Mouse (Mus musculus) T-helper 1 cell (primary cell): Measurements from ENCODE around the gene Gap43.
"Not testable (repeated sequence)": the region's sequence is repeated elsewhere in the genome, so short reads cannot be mapped to it uniquely, and the experiment has no call there.

Experiments
- in situ Hi-C: fragments of 300-600 bp; cut with MboI, MseI; formaldehyde crosslinking; loops from one replicate; pipeline ENCODE4 v1.15.1; 2025; ENCODE audit warnings: high pct_unique_total_duplicates

The Gap43 gene

DNA sequence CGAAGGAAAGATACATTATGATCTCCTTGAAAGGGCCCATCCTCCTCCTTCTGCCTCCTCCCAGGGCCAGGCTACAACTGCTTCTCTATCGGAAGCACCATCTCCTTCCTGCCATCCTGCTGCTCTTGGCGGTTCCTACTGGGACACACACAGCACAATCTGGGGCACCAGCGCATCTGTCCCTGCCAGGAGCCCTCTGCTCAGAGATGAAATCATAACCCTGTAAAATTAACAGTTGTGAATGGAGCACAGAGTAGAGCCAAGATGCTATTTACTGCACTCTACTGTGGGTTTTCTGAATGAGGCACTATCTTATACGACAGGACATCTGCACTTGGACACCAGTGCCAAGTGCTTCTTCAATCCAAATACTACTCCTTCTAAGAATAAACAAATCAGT lies 46.0 kb downstream of the Gap43 start:
- in situ Hi-C loops = loop anchor here (25.0 kb wide), 1 partner anchor 868 kb away; no protein-coding TSS in a partner anchor

DNA sequence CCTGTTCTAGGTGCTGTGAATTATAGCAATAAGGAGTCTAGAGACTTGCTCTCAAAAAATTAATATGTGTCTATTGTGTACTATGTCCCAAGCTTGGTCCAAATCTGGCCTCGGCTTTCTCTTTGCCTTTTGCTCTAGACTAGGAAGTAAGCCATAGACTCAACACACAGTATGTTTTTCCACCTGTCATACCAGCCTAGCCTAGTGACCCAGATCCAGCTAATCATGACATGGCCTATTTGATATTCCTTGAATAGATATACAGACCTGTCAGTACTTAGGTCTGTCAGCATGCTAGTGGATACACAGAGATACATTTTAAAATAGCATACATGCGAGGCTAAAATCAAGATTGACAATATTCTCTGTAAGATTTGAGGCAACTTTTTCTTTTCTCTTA lies 46.4 kb downstream of the Gap43 start:
- in situ Hi-C loops = loop anchor here (25.0 kb wide), 1 partner anchor 868 kb away; no protein-coding TSS in a partner anchor

DNA sequence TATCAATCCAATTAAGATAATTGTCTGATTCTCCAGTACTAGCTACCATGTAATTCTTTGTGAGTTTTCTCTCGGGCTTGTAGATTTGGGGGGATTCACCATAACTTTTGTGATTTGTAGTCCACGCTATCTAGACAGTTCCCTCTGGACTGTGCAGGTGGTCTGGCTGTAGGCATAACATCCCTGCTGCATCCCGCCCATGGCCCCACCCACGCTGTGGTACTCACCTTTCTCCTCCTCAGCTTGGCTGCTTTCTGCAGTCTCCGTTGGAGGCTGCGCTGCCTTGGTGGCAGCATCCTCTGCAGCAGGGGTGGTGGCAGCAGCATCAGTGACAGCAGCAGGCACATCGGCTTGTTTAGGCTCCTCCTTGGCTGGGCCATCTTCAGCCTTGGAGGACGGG lies 48.9 kb downstream of the Gap43 start:
- in situ Hi-C loops = loop anchor here (25.0 kb wide), 1 partner anchor 871 kb away; no protein-coding TSS in a partner anchor

DNA sequence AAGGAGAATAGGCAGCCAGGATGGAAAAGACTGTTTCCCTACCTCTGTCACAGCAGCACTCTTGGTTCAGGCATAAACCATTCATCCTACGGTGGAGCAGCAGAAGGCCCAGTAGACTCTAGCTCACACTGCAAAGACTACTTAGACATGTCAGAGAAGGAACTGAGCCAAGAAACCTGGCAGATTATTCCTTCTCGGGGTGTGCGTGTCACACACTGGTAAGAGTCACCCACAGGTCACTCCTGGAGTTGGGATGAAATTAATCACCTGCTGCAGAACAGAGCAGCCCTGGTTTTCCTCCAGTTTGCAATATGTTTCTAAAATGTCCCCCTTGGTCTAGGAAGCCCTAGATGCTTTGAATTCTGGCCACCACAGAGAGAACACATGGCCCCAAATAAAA lies 56.4 kb downstream of the Gap43 start:
- in situ Hi-C loops = loop anchor here (25.0 kb wide), 1 partner anchor 878 kb away; no protein-coding TSS in a partner anchor

DNA sequence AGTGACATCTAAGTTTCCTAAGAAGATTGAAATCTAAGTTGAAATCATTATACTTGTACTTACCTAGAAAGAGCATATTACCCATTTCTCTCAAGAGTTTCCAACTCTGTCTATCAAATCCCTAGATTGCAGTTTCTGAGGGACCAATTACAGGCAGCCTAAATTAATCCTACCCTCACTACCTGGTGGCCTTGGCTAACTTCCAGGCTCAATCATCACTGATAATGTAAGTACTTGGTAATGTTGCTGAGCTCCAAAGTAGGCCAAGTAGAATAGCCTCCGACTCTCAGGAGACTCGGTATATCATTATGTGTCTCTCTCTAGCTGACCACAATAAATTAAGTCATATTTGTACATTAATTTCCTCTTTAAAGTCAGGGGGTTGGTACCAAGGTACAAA lies 62.7 kb downstream of the Gap43 start:
- in situ Hi-C loops = loop anchor here (25.0 kb wide), 1 partner anchor 885 kb away; no protein-coding TSS in a partner anchor

GRCm38 (mm10) chr16:42277268-42277667 lies 63.2 kb downstream of the Gap43 start:
- in situ Hi-C loops = loop anchor here (25.0 kb wide), 1 partner anchor 885 kb away; no protein-coding TSS in a partner anchor

DNA sequence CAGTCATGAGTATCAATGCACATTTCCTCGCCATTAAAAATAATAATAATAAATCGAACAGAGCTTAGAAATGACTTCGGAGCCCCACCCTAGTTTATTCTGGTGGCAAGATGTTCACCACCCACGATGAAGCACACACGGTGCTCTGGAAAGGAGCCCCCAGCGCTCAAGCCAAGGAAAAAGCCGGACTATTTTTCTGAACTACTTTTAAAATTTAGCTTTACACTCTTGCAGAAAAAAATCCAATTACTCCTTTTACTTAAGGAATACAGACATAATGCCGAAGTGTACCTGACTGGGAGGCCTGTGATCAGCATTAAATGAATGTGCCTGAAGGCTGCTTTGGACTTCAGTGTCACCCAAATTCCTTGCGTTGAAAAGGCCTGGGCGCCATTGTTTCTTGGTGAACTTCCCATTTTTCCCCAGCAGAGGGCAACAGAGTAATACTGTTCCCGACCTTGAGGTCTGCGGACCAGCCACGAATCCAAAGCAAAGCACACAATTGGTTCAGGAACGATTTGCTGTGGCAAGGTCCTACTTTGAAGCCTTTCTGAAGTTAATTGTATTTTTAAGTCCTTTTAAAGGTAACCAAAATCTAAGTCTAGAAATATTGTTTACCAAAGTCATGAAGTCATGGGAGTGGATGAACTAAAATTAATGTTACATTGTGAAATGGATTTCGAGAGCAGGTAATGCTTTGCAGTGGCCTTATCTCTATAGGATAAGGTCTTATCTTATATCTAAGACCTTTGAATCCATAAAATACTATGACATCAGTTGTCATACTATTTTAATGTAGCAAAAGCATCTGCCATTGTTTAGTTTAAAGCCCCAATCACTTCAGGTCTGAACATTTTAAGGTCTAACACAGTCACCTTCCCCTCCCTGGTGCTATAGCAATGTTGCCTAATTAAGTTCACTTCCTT lies 64.0 kb downstream of the Gap43 start:
- in situ Hi-C loops = loop anchor here (25.0 kb wide), 1 partner anchor 886 kb away; no protein-coding TSS in a partner anchor

GRCm38 (mm10) chr16:42275518-42276215 lies 64.8 kb downstream of the Gap43 start:
- in situ Hi-C loops = loop anchor here (25.0 kb wide), 1 partner anchor 887 kb away; no protein-coding TSS in a partner anchor

DNA sequence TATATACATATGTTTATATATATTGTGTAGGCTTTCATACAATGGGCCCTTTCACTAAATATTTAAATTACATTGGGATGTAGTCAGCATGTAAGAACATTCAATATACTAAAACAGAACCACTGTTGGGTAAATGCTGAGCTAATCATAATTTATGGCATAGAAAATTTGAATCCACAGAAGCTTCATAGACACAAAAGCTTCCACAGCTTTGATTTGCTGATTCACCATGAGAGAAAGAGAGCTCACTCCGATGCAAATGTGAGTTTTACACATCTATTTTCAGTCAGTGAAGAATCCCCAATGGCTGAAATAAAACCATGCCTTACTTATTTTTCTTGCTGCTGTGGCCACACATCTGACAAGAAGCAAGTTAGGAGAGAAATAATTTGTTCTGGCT lies 69.2 kb downstream of the Gap43 start:
- in situ Hi-C loops = no loop called here

DNA sequence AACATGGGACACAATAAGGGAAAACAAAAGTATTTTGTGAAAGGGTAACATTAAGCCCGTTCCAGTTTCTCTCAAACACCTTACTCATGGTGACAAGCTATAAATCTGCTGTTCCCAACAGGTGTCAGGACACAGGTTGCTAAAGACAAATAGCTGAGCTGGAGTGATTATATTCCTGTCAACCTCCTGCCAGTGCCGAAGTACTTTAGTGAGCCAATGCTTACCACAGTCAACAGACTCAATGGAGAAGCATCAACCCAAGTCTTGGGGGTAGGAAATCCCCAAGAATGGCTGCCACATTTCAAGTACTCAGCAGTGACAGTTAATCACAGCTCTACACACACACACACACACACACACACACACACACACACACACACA lies 70.9 kb downstream of the Gap43 start:
- in situ Hi-C loops = loop anchor here (10.0 kb wide), 1 partner anchor 515 kb away; no protein-coding TSS in a partner anchor

DNA sequence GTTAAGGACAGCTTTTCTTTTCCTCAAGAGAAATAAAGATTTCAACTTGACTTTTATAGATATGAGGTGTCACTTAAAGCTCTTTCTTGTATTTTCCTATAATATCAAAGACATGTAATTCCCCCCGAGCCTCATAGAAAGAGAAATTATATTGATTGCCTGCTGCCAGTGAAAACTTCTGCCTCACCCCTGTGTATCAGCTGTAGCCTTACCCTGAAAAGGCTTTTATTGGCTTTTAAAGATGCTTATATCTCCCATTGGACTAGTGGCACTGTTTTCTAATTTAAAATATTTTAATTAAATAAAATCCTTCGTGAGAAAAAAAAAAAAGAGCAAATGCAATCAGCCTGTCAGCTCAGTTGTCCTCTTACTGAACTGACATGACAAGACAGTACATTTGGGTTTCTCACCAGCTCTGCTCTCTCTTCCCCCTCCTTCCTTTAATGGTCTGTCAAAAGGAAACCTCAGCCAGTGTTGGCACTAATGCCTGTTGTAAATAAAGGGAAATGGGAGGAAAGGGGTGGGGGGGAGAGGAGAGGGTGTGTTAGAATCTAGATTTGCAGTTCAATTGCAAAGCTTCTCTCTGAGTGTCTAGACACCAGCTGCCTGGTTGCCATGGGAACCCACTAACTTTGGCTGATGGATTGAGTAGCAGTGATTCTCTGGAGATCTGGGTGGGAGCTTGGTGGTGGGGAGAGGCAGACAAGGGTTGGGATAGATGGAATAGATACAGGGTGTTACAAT lies 71.4 kb downstream of the Gap43 start:
- in situ Hi-C loops = loop anchor here (10.0 kb wide), 1 partner anchor 516 kb away; no protein-coding TSS in a partner anchor

GRCm38 (mm10) chr16:42265185-42265584 lies 75.3 kb downstream of the Gap43 start:
- in situ Hi-C loops = loop anchor here (10.0 kb wide), 1 partner anchor 520 kb away; no protein-coding TSS in a partner anchor

GRCm38 (mm10) chr16:42262935-42263542 lies 77.4 kb downstream of the Gap43 start:
- in situ Hi-C loops = loop anchor here (10.0 kb wide), 1 partner anchor 522 kb away; no protein-coding TSS in a partner anchor

DNA sequence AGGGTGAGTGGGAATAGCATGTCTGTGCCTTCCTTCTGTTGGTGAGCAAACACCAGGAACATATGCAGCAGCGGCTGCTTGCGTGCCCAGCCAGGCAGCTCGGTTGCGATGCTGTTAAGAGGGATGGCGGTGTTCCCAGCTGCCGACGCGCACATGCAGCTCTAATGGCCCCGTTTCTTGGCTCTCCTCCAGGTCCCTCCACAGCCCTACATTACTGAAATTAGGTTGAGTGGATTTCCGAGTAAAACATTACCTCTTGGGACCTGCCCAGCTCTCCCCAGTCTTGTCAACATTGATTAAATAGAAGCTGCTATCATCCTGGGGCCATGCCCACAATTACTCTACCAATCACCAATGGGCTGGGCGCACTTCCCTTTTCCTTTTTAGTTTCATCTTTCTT lies 84.8 kb downstream of the Gap43 start:
- in situ Hi-C loops = no loop called here

DNA sequence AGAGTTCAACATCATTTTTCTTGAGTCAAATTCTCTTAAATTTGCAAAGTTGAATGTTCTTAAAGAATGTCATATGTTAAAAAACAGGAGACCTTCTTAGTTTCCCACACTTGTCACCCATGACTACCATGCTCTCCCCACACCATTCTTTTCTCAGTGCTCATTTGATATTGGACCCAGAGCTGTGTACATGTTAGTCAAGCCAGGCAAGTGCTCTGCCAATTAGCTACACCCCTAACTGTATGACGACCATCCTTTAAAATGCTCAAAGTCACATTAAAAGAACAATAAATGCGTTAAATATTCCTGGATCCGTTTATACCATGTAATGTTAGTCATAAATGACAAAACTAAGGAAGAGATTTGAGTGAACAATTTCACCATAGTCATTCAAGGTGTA lies 85.2 kb downstream of the Gap43 start:
- in situ Hi-C loops = no loop called here

DNA sequence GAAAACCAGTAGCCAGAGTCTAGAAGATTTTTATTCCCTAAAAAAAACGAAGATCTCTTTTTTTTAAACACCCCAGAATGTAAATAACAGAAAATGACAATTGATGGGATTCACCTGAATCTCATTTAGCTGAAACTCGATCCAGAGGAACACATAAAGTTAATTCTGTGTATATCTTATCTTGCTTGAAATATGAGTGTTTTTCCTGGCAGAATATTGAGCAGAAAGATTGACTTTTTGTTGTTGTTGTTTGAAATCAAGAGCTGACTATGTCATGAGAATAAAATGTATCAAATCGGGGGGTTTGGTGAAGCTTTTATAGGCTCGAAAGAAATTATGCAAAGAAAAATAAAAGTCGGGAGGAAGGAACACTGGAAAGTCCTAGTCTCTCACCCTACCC lies 88.2 kb downstream of the Gap43 start:
- in situ Hi-C loops = no loop called here

DNA sequence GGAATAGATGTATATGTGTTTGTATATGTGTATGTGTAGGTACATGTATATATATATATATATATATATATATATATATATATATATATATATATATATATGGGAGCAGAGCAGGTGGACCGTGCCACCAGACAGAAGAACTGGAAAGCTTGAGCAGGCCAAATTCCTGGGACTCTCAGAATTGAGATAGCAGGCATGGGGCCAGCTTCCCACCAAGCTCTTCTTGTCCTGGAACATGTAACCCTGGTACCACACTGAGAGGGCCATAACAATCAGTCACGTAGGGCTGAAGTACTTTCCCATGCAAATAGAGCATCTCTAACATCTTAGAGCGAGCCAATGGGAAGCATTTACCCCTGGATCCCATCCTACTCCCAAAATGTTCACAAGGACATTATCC lies 96.3 kb downstream of the Gap43 start:
- in situ Hi-C loops = not testable (repeated sequence)

- in situ Hi-C loops = no loop called here
Observed at GRCm38 (mm10) chr16:42231306-42231705, 109.1 kb downstream of the Gap43 start.
